16 mouse cellular contexts compared by ENCODE assay signal in the genomic region with DNA sequence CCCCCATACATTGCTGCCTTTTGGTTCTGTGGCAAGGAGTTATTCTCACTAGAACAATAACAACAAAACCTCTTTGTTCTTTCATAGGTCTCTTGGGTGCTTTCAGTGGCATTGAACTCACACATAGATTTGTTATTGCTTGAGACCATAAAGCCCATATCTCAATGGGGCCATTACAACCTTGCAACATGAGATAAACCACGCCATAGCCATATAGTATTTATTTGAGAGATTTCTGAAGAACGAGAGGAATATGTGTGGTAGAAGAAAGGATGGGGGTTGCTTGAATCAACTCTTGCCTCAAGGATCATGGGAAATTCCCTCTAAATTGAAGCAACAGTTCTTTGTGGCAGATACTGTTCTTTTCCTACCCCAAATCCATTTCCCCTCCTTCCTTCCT.
"Had no signal": no experiment of that assay in that cellular context is flagged by ENCODE, and none has a peak within 500 bp of the region (broad histone marks: within the 10 kb centered on the region; RNA-seq: fewer than 3 reads in every experiment).

No protein-coding gene starts in this region.

- H3K9me3 ChIP-seq: midbrain, embryonic 10.5 days; midbrain, embryonic 12.5 days; neural tube, embryonic 12.5 days; stomach, embryonic 15.5 days had no signal

- H3K36me3 ChIP-seq: midbrain, embryonic 10.5 days; midbrain, embryonic 12.5 days; neural tube, embryonic 12.5 days; stomach, embryonic 15.5 days had no signal

- H3K9ac ChIP-seq: lung, embryonic 14.5 days; midbrain, embryonic 12.5 days; neural tube, embryonic 12.5 days; stomach, embryonic 15.5 days had no signal

- DNase-seq: lung, adult 18-20 months; lung, embryonic 14.5 days; lung, postnatal 10 days; lung, postnatal 4 days; midbrain, embryonic 14.5 days; right cerebral cortex, postnatal 14 days; thymus, adult 2 months; thymus, postnatal 25 days; thymus, postnatal 4 days had no signal

- H3K27ac ChIP-seq: midbrain, embryonic 10.5 days; midbrain, embryonic 12.5 days; neural tube, embryonic 12.5 days; stomach, embryonic 15.5 days; stomach, postnatal 0 days had no signal

- H3K4me3 ChIP-seq: midbrain, embryonic 10.5 days; midbrain, embryonic 12.5 days; myocyte; neural tube, embryonic 12.5 days; stomach, embryonic 15.5 days had no signal

- ATAC-seq: midbrain, embryonic 16.5 days had no signal

- H3K4me2 ChIP-seq: lung, embryonic 14.5 days; midbrain, embryonic 12.5 days; neural tube, embryonic 12.5 days; stomach, embryonic 15.5 days had no signal

- H3K27me3 ChIP-seq: midbrain, embryonic 12.5 days; neural tube, embryonic 12.5 days; stomach, embryonic 15.5 days had no signal

- H3K4me1 ChIP-seq: midbrain, embryonic 10.5 days; midbrain, embryonic 12.5 days; neural tube, embryonic 12.5 days; stomach, embryonic 15.5 days had no signal
